Mouse (Mus musculus) lung, postnatal 0 days (tissue): ENCODE measurements around the gene Xrcc2. TPM values are rescaled to one million over a fixed set of nuclear protein-coding genes. Genes with fewer than 3 reads are reported as not detected.
"Not testable (repeated sequence)": the region's sequence is repeated elsewhere in the genome, so short reads cannot be mapped to it uniquely, and the experiment has no call there.

Source experiments
- ATAC-seq: fragments of 200-750 bp; cut with Nextera tagmentation; 2 replicates; pipeline ENCODE4 v1.8.0; 2017; ENCODE audit warnings: moderate library complexity
- DNase-seq: peaks from one replicate; pipeline ENCODE4 v3.0.0-alpha.2; 2016; ENCODE audit warnings: low spot score
- H3K27ac ChIP-seq: fragments of 300-500 bp; sonication (generic); 2 replicates; pipeline ENCODE4 v1.5.1; 2014; ENCODE audit warnings: antibody characterized with exemption, mild to moderate bottlenecking, low read length, mixed read lengths
- H3K27me3 ChIP-seq: fragments of 300-500 bp; sonication (generic); replicated peaks from 2 replicates; pipeline ENCODE4 v1.6.1; 2014; ENCODE audit warnings: low read length, mixed read lengths; ENCODE audit not compliant: insufficient read depth
- H3K36me3 ChIP-seq: fragments of 300-500 bp; sonication (generic); 2 replicates; pipeline ENCODE4 v1.6.1; 2014; ENCODE audit warnings: low read length, mixed read lengths; ENCODE audit not compliant: insufficient read depth
- H3K4me1 ChIP-seq: fragments of 300-500 bp; sonication (generic); 2 replicates; pipeline ENCODE4 v1.6.1; 2014; ENCODE audit warnings: antibody characterized with exemption, low read depth, low read length, mixed read lengths; ENCODE audit not compliant: insufficient read depth
- H3K4me2 ChIP-seq: fragments of 300-500 bp; sonication (generic); replicated peaks from 2 replicates; pipeline ENCODE4 v1.6.1; 2014; ENCODE audit warnings: low read depth, mild to moderate bottlenecking, low read length, moderate library complexity, mixed read lengths
- H3K4me3 ChIP-seq: fragments of 300-500 bp; sonication (generic); 2 replicates; pipeline ENCODE4 v1.5.1; 2014; ENCODE audit warnings: low read depth, low read length
- H3K9ac ChIP-seq: fragments of 300-500 bp; sonication (generic); replicated peaks from 2 replicates; pipeline ENCODE4 v1.6.1; 2014; ENCODE audit warnings: low read depth, mild to moderate bottlenecking
- H3K9me3 ChIP-seq: fragments of 300-500 bp; sonication (generic); 2 replicates; pipeline ENCODE4 v1.6.1; 2016; ENCODE audit warnings: low read length, mixed read lengths
- CTCF ChIP-seq: IDR thresholded peaks from 2 replicates; pipeline ENCODE4 v1.5.1; 2016; ENCODE audit warnings: antibody characterized with exemption, mild to moderate bottlenecking
- EP300 ChIP-seq: IDR thresholded peaks from 2 replicates; pipeline ENCODE4 v1.6.1; 2016; ENCODE audit warnings: antibody characterized with exemption, mild to moderate bottlenecking, control low read depth
- WGBS: fragments of 180-500 bp; shearing (Covaris S2); extraction: QIAGEN DNeasy Blood & Tissue Kit; methylation state at CpG from one replicate; pipeline ENCODE4 v1.1.7; 2014; 5-methylcytosine and 5-hydroxymethylcytosine counted together
- polyA plus RNA-seq: library from polyadenylated mRNA; unstranded; fragments of >200 nt; fragmentation: Nextera tagmentation; extraction: Ambion mirVana; gene quantifications from 2 replicates; pipeline ENCODE4 v1.2.1, GENCODE M21; 2015

Xrcc2 gene
- polyA plus RNA-seq, 1 experiment from 2014 or later, result 1.6 TPM

GRCm38 (mm10) chr5:25747904-25748303 is 42.3 kb upstream of the Xrcc2 start:
- Histone ChIP-seq H3K4me1 (no peaks in the 10 kb centered on the region), H3K4me2 (no peak overlapping the region), H3K27ac (no peak overlapping the region), H3K9ac (no peak overlapping the region), H3K9me3 (no peaks in the 10 kb centered on the region), H3K36me3 (no peaks in the 10 kb centered on the region), H3K27me3 (no peaks in the 10 kb centered on the region), H3K4me3 (no peak overlapping the region)
- DNase-seq, result no peak
- ATAC-seq, result no peak
- TF ChIP-seq CTCF (no peak), EP300 (no peak)

- H3K9me3 ChIP-seq, H3K27ac ChIP-seq, ATAC-seq, DNase-seq, H3K36me3 ChIP-seq, H3K4me1 ChIP-seq, H3K9ac ChIP-seq, H3K27me3 ChIP-seq, H3K4me3 ChIP-seq, H3K4me2 ChIP-seq: not testable (repeated sequence)
- 85% methylated on average over 1 of the region's 1 CpGs for WGBS
Observed at GRCm38 (mm10) chr5:25738902-25739301, 33.3 kb upstream of the Xrcc2 start.

- no peak for TF ChIP-seq EP300
- no peak for TF ChIP-seq CTCF
- 56% methylated on average over 3 of the region's 3 CpGs for whole genome bisulfite sequencing
- Histone ChIP-seq H3K9me3 (no peaks in the 10 kb centered on the region), H3K4me3 (no peak overlapping the region), H3K4me1 (no peaks in the 10 kb centered on the region), H3K4me2 (no peak overlapping the region), H3K36me3 (no peaks in the 10 kb centered on the region), H3K27me3 (no peaks in the 10 kb centered on the region), H3K27ac (no peak overlapping the region), H3K9ac (no peak overlapping the region)
- DNase-seq (no peak), ATAC-seq (no peak)
Observed at GRCm38 (mm10) chr5:25738448-25738847, 32.8 kb upstream of the Xrcc2 start.

GRCm38 (mm10) chr5:25735861-25736260 is 30.2 kb upstream of the Xrcc2 start:
- WGBS, result 83% methylated on average over 2 of the region's 2 CpGs

GRCm38 (mm10) chr5:25734318-25734717 is 28.7 kb upstream of the Xrcc2 start:
- ATAC-seq (no peak), DNase-seq (peak; percentile 44)
- Histone ChIP-seq H3K36me3 (no peaks in the 10 kb centered on the region), H3K4me2 (no peak overlapping the region), H3K9me3 (no peaks in the 10 kb centered on the region), H3K9ac (no peak overlapping the region), H3K27me3 (no peaks in the 10 kb centered on the region), H3K27ac (no peak overlapping the region), H3K4me1 (no peaks in the 10 kb centered on the region), H3K4me3 (no peak overlapping the region)
- TF ChIP-seq CTCF (peak; percentile 80), EP300 (no peak)
- WGBS, result 10% methylated on average over 1 of the region's 1 CpGs

More at GRCm38 (mm10) chr5:25735861-25736260, 30.2 kb upstream of the Xrcc2 start:
- no peak overlapping the region for H3K27ac ChIP-seq
- TF ChIP-seq EP300 (no peak), CTCF (no peak)
- no peaks in the 10 kb centered on the region for H3K4me1 ChIP-seq
- no peak for DNase-seq
- no peaks in the 10 kb centered on the region for H3K27me3 ChIP-seq
- ATAC-seq, result no peak
- H3K4me2 ChIP-seq, result no peak overlapping the region
- no peaks in the 10 kb centered on the region for H3K9me3 ChIP-seq
- no peak overlapping the region for H3K9ac ChIP-seq
- no peaks in the 10 kb centered on the region for H3K36me3 ChIP-seq
- H3K4me3 ChIP-seq, result no peak overlapping the region

DNA sequence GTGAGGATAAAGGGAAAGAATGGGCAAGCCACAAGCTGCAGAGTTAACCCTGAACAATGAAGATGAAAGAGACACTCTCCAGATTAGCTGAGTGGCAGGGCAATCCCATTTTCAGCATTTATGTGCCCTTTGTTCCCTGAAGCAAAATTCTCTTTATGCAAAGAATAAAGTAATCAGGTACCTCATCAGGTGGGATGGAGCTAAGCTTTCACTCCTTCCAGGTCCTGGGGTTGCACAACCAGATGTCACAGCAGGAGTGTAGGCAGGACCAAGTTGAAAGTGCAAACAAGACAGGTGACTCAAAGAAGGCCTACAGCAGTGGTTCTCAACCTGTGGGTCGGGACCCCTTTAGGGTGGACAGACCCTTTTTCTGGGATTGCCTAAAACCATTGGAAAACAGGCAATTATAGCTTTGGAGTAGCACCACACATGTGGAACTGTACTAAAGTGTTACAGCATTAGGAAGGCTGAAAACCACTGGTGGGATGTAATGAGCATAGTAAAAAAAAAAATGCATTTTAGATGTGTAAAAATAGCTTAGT is 18.6 kb upstream of the Xrcc2 start:
- WGBS, result 28% methylated on average over 1 of the region's 1 CpGs
- Histone ChIP-seq H3K4me1 (no peaks in the 10 kb centered on the region), H3K27ac (no peak overlapping the region), H3K4me3 (no peak overlapping the region), H3K9ac (no peak overlapping the region), H3K27me3 (no peaks in the 10 kb centered on the region), H3K4me2 (no peak overlapping the region), H3K9me3 (no peaks in the 10 kb centered on the region), H3K36me3 (no peaks in the 10 kb centered on the region)
- ATAC-seq, result no peak
- no peak for TF ChIP-seq CTCF
- no peak for TF ChIP-seq EP300
- DNase-seq, result no peak

- no peaks in the 10 kb centered on the region for H3K9me3 ChIP-seq
- H3K27me3 ChIP-seq, result no peaks in the 10 kb centered on the region
- H3K4me1 ChIP-seq, result no peaks in the 10 kb centered on the region
- H3K4me2 ChIP-seq, result no peak overlapping the region
- WGBS, result 66% methylated on average over 2 of the region's 2 CpGs
- TF ChIP-seq EP300 (no peak), CTCF (no peak)
- no peak for ATAC-seq
- no peak overlapping the region for H3K4me3 ChIP-seq
- no peaks in the 10 kb centered on the region for H3K36me3 ChIP-seq
- no peak overlapping the region for H3K9ac ChIP-seq
- DNase-seq, result no peak
- H3K27ac ChIP-seq, result no peak overlapping the region
Observed at GRCm38 (mm10) chr5:25723016-25723415, 17.4 kb upstream of the Xrcc2 start.
